Mouse (Mus musculus): ENCODE results near the gene Plppr2. TPM values are rescaled to one million over a fixed set of nuclear protein-coding genes. Genes with fewer than 3 reads are reported as not detected.

Plppr2 gene
- polyA plus RNA-seq, 1 experiment from 2014 or later = 2.7 TPM

GRCm38 (mm10) chr9:21926784-21927183, 10.0 kb upstream of the Plppr2 start:
- TF ChIP-seq CTCF (IDR thresholded peaks at IDR 0.05; ENCODE audit: low read depth) (no peak), EP300 (optimal IDR thresholded peaks at IDR 0.05) (no peak)
- ATAC-seq (ENCODE audit: low FRiP score, low TSS enrichment) (no peak), DNase-seq (ENCODE audit: low spot score) (no peak)
- WGBS = under 1% methylated on average over 6 of the region's 6 CpGs
- H3K9ac ChIP-seq (ENCODE audit: low read length) = peak overlapping the region; percentile 60
- H3K4me1 ChIP-seq (replicated peaks; ENCODE audit: control insufficient read depth, insufficient read depth) = 0 out of 2 replicates have a peak, but pooled peaks cover 6% of the 10 kb centered on the region
- H3K4me3 ChIP-seq (ENCODE audit: low read depth, low read length) = peak overlapping the region; percentile 47
- peak overlapping the region; percentile 60 for H3K4me2 ChIP-seq (replicated peaks; ENCODE audit: low read depth)
- H3K9me3 ChIP-seq (ENCODE audit: control insufficient read depth, low read length) = no peaks in the 10 kb centered on the region
- H3K27me3 ChIP-seq (ENCODE audit: control insufficient read depth, insufficient read depth, low read length) = no peaks in the 10 kb centered on the region
- peak overlapping the region; percentile 79 for H3K27ac ChIP-seq (replicated peaks)
- no peaks in the 10 kb centered on the region for H3K36me3 ChIP-seq (ENCODE audit: control insufficient read depth, insufficient read depth, low read length)

GRCm38 (mm10) chr9:21927208-21927753, 9.6 kb upstream of the Plppr2 start, which contains the start of the genes Ccdc159 and Tmem205:
Gene Ccdc159, plus strand, starts transcription at chr9:21927471.
Gene Tmem205, minus strand, starts transcription at chr9:21927556.
- H3K9ac ChIP-seq (ENCODE audit: low read length) = peak within 1 kb of the TSS; percentile 60
- no peaks in the 10 kb centered on the region for H3K27me3 ChIP-seq (ENCODE audit: control insufficient read depth, insufficient read depth, low read length)
- 1% methylated on average over 28 of the region's 28 CpGs for WGBS
- H3K36me3 ChIP-seq (ENCODE audit: control insufficient read depth, insufficient read depth, low read length) = no peaks in the 10 kb centered on the region
- no peaks in the 10 kb centered on the region for H3K9me3 ChIP-seq (ENCODE audit: control insufficient read depth, low read length)
- DNase-seq (ENCODE audit: low spot score) (peak; percentile 95), ATAC-seq (ENCODE audit: low FRiP score, low TSS enrichment) (peak; percentile 96)
- H3K4me3 ChIP-seq (ENCODE audit: low read depth, low read length) = peak within 1 kb of the TSS; percentile 47
- peak within 1 kb of the TSS; percentile 60 for H3K4me2 ChIP-seq (replicated peaks; ENCODE audit: low read depth)
- H3K27ac ChIP-seq (replicated peaks) = peak within 1 kb of the TSS; percentile 79
- TF ChIP-seq CTCF (IDR thresholded peaks at IDR 0.05; ENCODE audit: low read depth) = no peak
- no peak for TF ChIP-seq EP300 (optimal IDR thresholded peaks at IDR 0.05)
- H3K4me1 ChIP-seq (replicated peaks; ENCODE audit: control insufficient read depth, insufficient read depth) = 0 out of 2 replicates have a peak, but pooled peaks cover 6% of the 10 kb centered on the region

- Histone ChIP-seq H3K4me2 (replicated peaks; ENCODE audit: low read depth) (no peak overlapping the region), H3K9ac (ENCODE audit: low read length) (no peak overlapping the region), H3K27me3 (ENCODE audit: control insufficient read depth, insufficient read depth, low read length) (no peaks in the 10 kb centered on the region), H3K36me3 (ENCODE audit: control insufficient read depth, insufficient read depth, low read length) (no peaks in the 10 kb centered on the region), H3K27ac (replicated peaks) (no peak overlapping the region), H3K4me1 (replicated peaks; ENCODE audit: control insufficient read depth, insufficient read depth) (0 out of 2 replicates have a peak, but pooled peaks cover 6% of the 10 kb centered on the region), H3K4me3 (ENCODE audit: low read depth, low read length) (no peak overlapping the region), H3K9me3 (ENCODE audit: control insufficient read depth, low read length) (no peaks in the 10 kb centered on the region)
- ATAC-seq (ENCODE audit: low FRiP score, low TSS enrichment) = no peak
- DNase-seq (ENCODE audit: low spot score) = no peak
- 73% methylated on average over 3 of the region's 3 CpGs for WGBS
- TF ChIP-seq EP300 (optimal IDR thresholded peaks at IDR 0.05) = no peak
- TF ChIP-seq CTCF (IDR thresholded peaks at IDR 0.05; ENCODE audit: low read depth) = no peak
These were observed 7.6 kb upstream of the Plppr2 start for GRCm38 (mm10) chr9:21929208-21929607.

GRCm38 (mm10) chr9:21932006-21932405, 4.8 kb upstream of the Plppr2 start:
- H3K9me3 ChIP-seq (ENCODE audit: control insufficient read depth, low read length) = no peaks in the 10 kb centered on the region
- no peak for TF ChIP-seq CTCF (IDR thresholded peaks at IDR 0.05; ENCODE audit: low read depth)
- no peak for TF ChIP-seq EP300 (optimal IDR thresholded peaks at IDR 0.05)
- no peak overlapping the region for H3K9ac ChIP-seq (ENCODE audit: low read length)
- H3K4me2 ChIP-seq (replicated peaks; ENCODE audit: low read depth) = no peak overlapping the region
- no peak overlapping the region for H3K4me3 ChIP-seq (ENCODE audit: low read depth, low read length)
- H3K4me1 ChIP-seq (replicated peaks; ENCODE audit: control insufficient read depth, insufficient read depth) = 0 out of 2 replicates have a peak, but pooled peaks cover 2% of the 10 kb centered on the region
- ATAC-seq (ENCODE audit: low FRiP score, low TSS enrichment) = no peak
- H3K27me3 ChIP-seq (ENCODE audit: control insufficient read depth, insufficient read depth, low read length) = no peaks in the 10 kb centered on the region
- 56% methylated on average over 2 of the region's 2 CpGs for WGBS
- H3K27ac ChIP-seq (replicated peaks) = no peak overlapping the region
- DNase-seq (ENCODE audit: low spot score) = no peak
- no peaks in the 10 kb centered on the region for H3K36me3 ChIP-seq (ENCODE audit: control insufficient read depth, insufficient read depth, low read length)

GRCm38 (mm10) chr9:21932445-21933137, 4.2 kb upstream of the Plppr2 start:
- Histone ChIP-seq H3K9ac (ENCODE audit: low read length) (no peak overlapping the region), H3K9me3 (ENCODE audit: control insufficient read depth, low read length) (no peaks in the 10 kb centered on the region), H3K4me2 (replicated peaks; ENCODE audit: low read depth) (no peak overlapping the region)

GRCm38 (mm10) chr9:21934021-21934420, 2.8 kb upstream of the Plppr2 start:
- no peaks in the 10 kb centered on the region for H3K36me3 ChIP-seq (ENCODE audit: control insufficient read depth, insufficient read depth, low read length)
- H3K27ac ChIP-seq (replicated peaks) = no peak overlapping the region
- ATAC-seq (ENCODE audit: low FRiP score, low TSS enrichment) (no peak), DNase-seq (ENCODE audit: low spot score) (no peak)
- no peak overlapping the region for H3K4me2 ChIP-seq (replicated peaks; ENCODE audit: low read depth)
- 0 out of 2 replicates have a peak, but pooled peaks cover 2% of the 10 kb centered on the region for H3K4me1 ChIP-seq (replicated peaks; ENCODE audit: control insufficient read depth, insufficient read depth)
- no peaks in the 10 kb centered on the region for H3K9me3 ChIP-seq (ENCODE audit: control insufficient read depth, low read length)
- no peaks in the 10 kb centered on the region for H3K27me3 ChIP-seq (ENCODE audit: control insufficient read depth, insufficient read depth, low read length)
- H3K4me3 ChIP-seq (ENCODE audit: low read depth, low read length) = no peak overlapping the region
- TF ChIP-seq CTCF (IDR thresholded peaks at IDR 0.05; ENCODE audit: low read depth) = no peak
- TF ChIP-seq EP300 (optimal IDR thresholded peaks at IDR 0.05) = no peak
- H3K9ac ChIP-seq (ENCODE audit: low read length) = no peak overlapping the region
- 91% methylated on average over 12 of the region's 12 CpGs for WGBS

More at GRCm38 (mm10) chr9:21932445-21933137, 4.2 kb upstream of the Plppr2 start:
- no peak overlapping the region for H3K27ac ChIP-seq (replicated peaks)
- DNase-seq (ENCODE audit: low spot score) (no peak), ATAC-seq (ENCODE audit: low FRiP score, low TSS enrichment) (no peak)
- 0 out of 2 replicates have a peak, but pooled peaks cover 2% of the 10 kb centered on the region for H3K4me1 ChIP-seq (replicated peaks; ENCODE audit: control insufficient read depth, insufficient read depth)
- H3K36me3 ChIP-seq (ENCODE audit: control insufficient read depth, insufficient read depth, low read length) = no peaks in the 10 kb centered on the region
- WGBS = 47% methylated on average over 12 of the region's 12 CpGs
- no peaks in the 10 kb centered on the region for H3K27me3 ChIP-seq (ENCODE audit: control insufficient read depth, insufficient read depth, low read length)
- TF ChIP-seq CTCF (IDR thresholded peaks at IDR 0.05; ENCODE audit: low read depth) (no peak), EP300 (optimal IDR thresholded peaks at IDR 0.05) (no peak)
- H3K4me3 ChIP-seq (ENCODE audit: low read depth, low read length) = no peak overlapping the region
